In the genomic region with DNA sequence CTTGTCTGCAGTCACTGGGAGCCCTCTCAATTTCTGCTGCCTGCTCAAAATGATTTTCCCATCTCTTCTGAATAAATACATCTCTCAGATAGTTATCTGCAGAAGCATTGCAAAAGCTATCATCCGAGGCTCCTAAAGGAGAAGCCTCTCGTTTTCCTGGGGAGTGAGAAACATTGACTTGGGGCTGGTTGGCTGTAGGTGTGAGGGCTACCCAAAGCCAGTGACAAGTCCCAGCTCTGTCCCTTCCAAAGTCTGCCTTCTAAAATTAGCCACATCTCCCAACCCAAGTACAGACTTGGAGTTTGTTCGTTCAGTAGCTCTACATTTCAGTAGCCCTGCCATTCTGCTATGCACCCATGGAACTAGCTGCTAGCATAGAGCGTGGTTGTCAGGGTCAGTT, we compare ENCODE assay signal across 17 mouse cellular contexts. TPM values are rescaled to one million over a fixed set of nuclear protein-coding genes. Genes with fewer than 3 reads are reported as not detected.
DNase-seq lines count a peak whose midpoint lies in the region; ATAC-seq lines count a peak whose summit lies in the region.
"Had no signal": no experiment of that assay in that cellular context is flagged by ENCODE, and none has a peak within 500 bp of the region (broad histone marks: within the 10 kb centered on the region; RNA-seq: fewer than 3 reads in every experiment).

No protein-coding gene starts in this region.

- no peak overlapping the region for H3K4me3 ChIP-seq in forebrain, embryonic 12.5 days (replicated peaks)
- no peak overlapping the region for H3K4me3 ChIP-seq in forebrain, embryonic 16.5 days (replicated peaks; ENCODE audit: low read length)
- no peak overlapping the region for H3K4me3 ChIP-seq in heart, embryonic 10.5 days
- H3K4me3 ChIP-seq in kidney, embryonic 15.5 days (replicated peaks), result no peak overlapping the region
- no peak overlapping the region for H3K4me3 ChIP-seq in heart, embryonic 15.5 days
- H3K4me3 ChIP-seq: limb, embryonic 10.5 days; midbrain, embryonic 10.5 days had no signal

- DNase-seq in heart, embryonic 10.5 days (ENCODE audit: low spot score), result no peak
- no peak for DNase-seq in heart, postnatal 14 days
- DNase-seq in kidney, postnatal 4 days, result no peak
- no peak for DNase-seq in retina, embryonic 14.5 days (ENCODE audit: low spot score)
- DNase-seq: cerebellum, adult 9-11 months; gastrocnemius, postnatal 25 days; thymus, adult 2 months had no signal

- intact Hi-C loops in heart, postnatal 14 days (cut with DNase I), result loop anchor here (2.0 to 5.0 kb wide), 2 partner anchors 18 to 35 kb away; no protein-coding TSS in a partner anchor

- WGBS in forebrain, embryonic 12.5 days, result 92% methylated on average over 4 of the region's 4 CpGs
- WGBS in forebrain, embryonic 16.5 days, result 92% methylated on average over 4 of the region's 4 CpGs
- WGBS in heart, embryonic 10.5 days, result 55% methylated on average over 4 of the region's 4 CpGs
- WGBS in kidney, embryonic 15.5 days, result 90% methylated on average over 4 of the region's 4 CpGs
- 50% methylated on average over 4 of the region's 4 CpGs for WGBS in heart, embryonic 15.5 days

- H3K27me3 ChIP-seq in forebrain, embryonic 12.5 days, result no peaks in the 10 kb centered on the region
- no peaks in the 10 kb centered on the region for H3K27me3 ChIP-seq in forebrain, embryonic 16.5 days (replicated peaks; ENCODE audit: control insufficient read depth, insufficient read depth, low read length)
- H3K27me3 ChIP-seq in heart, embryonic 10.5 days (ENCODE audit: insufficient read depth, poor library complexity, severe bottlenecking), result no peaks in the 10 kb centered on the region
- no peaks in the 10 kb centered on the region for H3K27me3 ChIP-seq in kidney, embryonic 15.5 days
- H3K27me3 ChIP-seq in heart, embryonic 15.5 days, result no peaks in the 10 kb centered on the region

- no peaks in the 10 kb centered on the region for H3K9me3 ChIP-seq in forebrain, embryonic 12.5 days
- no peaks in the 10 kb centered on the region for H3K9me3 ChIP-seq in forebrain, embryonic 16.5 days (ENCODE audit: control insufficient read depth, low read length)
- no peaks in the 10 kb centered on the region for H3K9me3 ChIP-seq in heart, embryonic 10.5 days
- no peaks in the 10 kb centered on the region for H3K9me3 ChIP-seq in kidney, embryonic 15.5 days (replicated peaks)
- H3K9me3 ChIP-seq in heart, embryonic 15.5 days (replicated peaks), result no peaks in the 10 kb centered on the region
- H3K9me3 ChIP-seq: limb, embryonic 10.5 days; midbrain, embryonic 10.5 days had no signal

- no peak overlapping the region for H3K9ac ChIP-seq in forebrain, embryonic 12.5 days
- H3K9ac ChIP-seq in forebrain, embryonic 16.5 days (replicated peaks; ENCODE audit: low read depth, low read length), result no peak overlapping the region
- H3K9ac ChIP-seq in kidney, embryonic 15.5 days, result no peak overlapping the region
- no peak overlapping the region for H3K9ac ChIP-seq in heart, embryonic 15.5 days
- H3K9ac ChIP-seq: lung, embryonic 14.5 days had no signal

- ATAC-seq in forebrain, embryonic 12.5 days (ENCODE audit: low FRiP score), result no peak
- ATAC-seq in forebrain, embryonic 16.5 days, result no peak
- no peak for ATAC-seq in kidney, embryonic 15.5 days (replicated peaks; ENCODE audit: low FRiP score)
- ATAC-seq in heart, embryonic 15.5 days (replicated peaks; ENCODE audit: insufficient number of reproducible peaks, insufficient read depth, low FRiP score, low read depth), result no peak
- ATAC-seq: intestine, postnatal 0 days had no signal

- 0 out of 2 replicates have a peak overlapping the region, but pooled peaks have one; percentile 57 for H3K27ac ChIP-seq in forebrain, embryonic 12.5 days
- H3K27ac ChIP-seq in forebrain, embryonic 16.5 days (ENCODE audit: low read length), result no peak overlapping the region
- peak overlapping the region; percentile 62; the same call in 1 of the 2 replicates for H3K27ac ChIP-seq in heart, embryonic 10.5 days
- 0 out of 2 replicates have a peak overlapping the region, but pooled peaks have one; percentile 32 for H3K27ac ChIP-seq in kidney, embryonic 15.5 days
- 0 out of 2 replicates have a peak overlapping the region, but pooled peaks have one; percentile 18 for H3K27ac ChIP-seq in heart, embryonic 15.5 days
- H3K27ac ChIP-seq: limb, embryonic 10.5 days; midbrain, embryonic 10.5 days had no signal

- H3K4me2 ChIP-seq in forebrain, embryonic 12.5 days, result no peak overlapping the region
- no peak overlapping the region for H3K4me2 ChIP-seq in forebrain, embryonic 16.5 days (ENCODE audit: low read length)
- H3K4me2 ChIP-seq in kidney, embryonic 15.5 days, result no peak overlapping the region
- 0 out of 2 replicates have a peak overlapping the region, but pooled peaks have one; percentile 6 for H3K4me2 ChIP-seq in heart, embryonic 15.5 days
- H3K4me2 ChIP-seq: liver, embryonic 11.5 days had no signal

- peaks cover 39% of the 10 kb centered on the region for H3K4me1 ChIP-seq in forebrain, embryonic 12.5 days
- peaks cover 38% of the 10 kb centered on the region for H3K4me1 ChIP-seq in forebrain, embryonic 16.5 days (replicated peaks; ENCODE audit: control insufficient read depth, insufficient read depth, low read length)
- H3K4me1 ChIP-seq in heart, embryonic 10.5 days, result peaks cover 59% of the 10 kb centered on the region
- peaks cover 51% of the 10 kb centered on the region for H3K4me1 ChIP-seq in kidney, embryonic 15.5 days
- H3K4me1 ChIP-seq in heart, embryonic 15.5 days (replicated peaks), result peaks cover 45% of the 10 kb centered on the region

- H3K36me3 ChIP-seq in forebrain, embryonic 12.5 days (replicated peaks), result peaks cover 59% of the 10 kb centered on the region
- H3K36me3 ChIP-seq in forebrain, embryonic 16.5 days (ENCODE audit: control insufficient read depth, insufficient read depth), result no peaks in the 10 kb centered on the region
- peaks cover 10% of the 10 kb centered on the region; the same call in 1 of the 2 replicates for H3K36me3 ChIP-seq in heart, embryonic 10.5 days
- no peaks in the 10 kb centered on the region for H3K36me3 ChIP-seq in kidney, embryonic 15.5 days
- no peaks in the 10 kb centered on the region for H3K36me3 ChIP-seq in heart, embryonic 15.5 days

RNA-seq across cellular contexts. Expression of a gene that starts 22.3 kb away (rescaled TPM):
- polyA plus RNA-seq in forebrain, embryonic 12.5 days (2016; fragmentation: Nextera tagmentation; extraction: Ambion mirVana), result 21.2 and 21.6 TPM in 2 replicates
- 20.5 and 22.2 TPM in 2 replicates for polyA plus RNA-seq in forebrain, embryonic 16.5 days (2015; fragmentation: Nextera tagmentation; extraction: Ambion mirVana)
- polyA plus RNA-seq in heart, embryonic 10.5 days (2016; fragmentation: Nextera tagmentation; extraction: Ambion mirVana), result 4.0 and 5.7 TPM in 2 replicates
- 10 to 100 TPM; 13.0 TPM for total RNA-seq in heart, postnatal 14 days (2021)
- polyA plus RNA-seq in kidney, embryonic 15.5 days (2015; fragmentation: Nextera tagmentation; extraction: Ambion mirVana), result 3.9 and 4.7 TPM in 2 replicates
- 1.8 and 2.0 TPM in 2 replicates for polyA plus RNA-seq in heart, embryonic 15.5 days (2015; fragmentation: Nextera tagmentation; extraction: Ambion mirVana)
- total RNA-seq: MEL had no signal
